Mouse (Mus musculus): ENCODE data around the gene 1110051M20Rik.

GRCm38 (mm10) chr2:91386547-91387286 is 57.8 kb downstream of the 1110051M20Rik start:
- TF ChIP-seq CTCF (IDR thresholded peaks at IDR 0.05; ENCODE audit: low read depth, low read length) (no peak), GATA1 (IDR thresholded peaks at IDR 0.05; ENCODE audit: borderline replicate concordance, low read length) (no peak), TAL1 (conservative IDR thresholded peaks at IDR 0.05; ENCODE audit: low read depth, low read length) (no peak), GATA2 (IDR thresholded peaks at IDR 0.05; ENCODE audit: borderline replicate concordance, low read depth, low read length) (no peak), POLR2AphosphoS5 (IDR thresholded peaks at IDR 0.05; ENCODE audit: insufficient replicate concordance, low read depth, low read length) (no peak)
